ENCODE assay signal across 8 mouse cellular contexts in the genomic region with DNA sequence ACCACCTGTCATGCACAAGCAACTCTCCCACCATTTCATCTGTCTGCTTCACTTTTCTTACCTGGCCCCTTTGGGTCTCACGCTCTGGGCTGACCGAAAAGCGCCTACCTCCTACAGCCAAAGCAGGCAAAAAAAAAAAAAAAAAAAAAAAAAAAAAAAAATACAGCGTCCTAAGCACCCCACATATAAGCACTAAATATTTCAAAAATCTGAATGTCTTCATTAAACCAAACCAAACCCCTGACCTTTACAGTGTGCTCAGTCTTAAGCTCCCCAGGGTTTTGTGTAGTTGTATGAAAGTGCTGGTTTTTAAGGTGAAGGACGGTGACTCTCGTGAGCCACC. TPM values are rescaled to one million over a fixed set of nuclear protein-coding genes. Genes with fewer than 3 reads are reported as not detected.
DNase-seq lines count a peak whose midpoint lies in the region; ATAC-seq and TF ChIP-seq lines count a peak whose summit lies in the region.

No protein-coding gene starts in this region.

- H3K4me3 ChIP-seq in heart, embryonic 15.5 days = peak overlapping the region; percentile 72
- H3K4me3 ChIP-seq in bone marrow, adult 2 months (replicated peaks; ENCODE audit: control insufficient read depth, low read depth, low read length) = peak overlapping the region; percentile 87
- H3K4me3 ChIP-seq in hindbrain, embryonic 11.5 days (ENCODE audit: low read depth, low read length) = peak overlapping the region; percentile 95
- H3K4me3 ChIP-seq in midbrain, embryonic 13.5 days (replicated peaks) = peak overlapping the region; percentile 95

- DNase-seq in heart, postnatal 36 days = no peak
- DNase-seq in hindbrain, embryonic 11.5 days (ENCODE audit: low spot score) = no peak
- no peak for DNase-seq in gastrocnemius, postnatal 14 days
- no peak for DNase-seq in adrenal gland, postnatal 4 days (ENCODE audit: low spot score in 2 of 2)
- no peak for DNase-seq in thymus, postnatal 25 days

- H3K36me3 ChIP-seq in heart, embryonic 15.5 days = no peaks in the 10 kb centered on the region
- H3K36me3 ChIP-seq in hindbrain, embryonic 11.5 days (ENCODE audit: control insufficient read depth, insufficient read depth, low read length) = no peaks in the 10 kb centered on the region
- H3K36me3 ChIP-seq in midbrain, embryonic 13.5 days = no peaks in the 10 kb centered on the region

- no peak for ATAC-seq in heart, embryonic 15.5 days (replicated peaks; ENCODE audit: insufficient number of reproducible peaks, insufficient read depth, low FRiP score, low read depth)
- ATAC-seq in hindbrain, embryonic 11.5 days (ENCODE audit: low FRiP score) = peak; percentile 0; the same call in 1 of the 2 replicates
- no peak; the same call in 1 of the 2 replicates for ATAC-seq in midbrain, embryonic 13.5 days

- no peaks in the 10 kb centered on the region for H3K9me3 ChIP-seq in heart, embryonic 15.5 days (replicated peaks)
- H3K9me3 ChIP-seq in hindbrain, embryonic 11.5 days (ENCODE audit: control insufficient read depth, low read length) = no peaks in the 10 kb centered on the region
- no peaks in the 10 kb centered on the region for H3K9me3 ChIP-seq in midbrain, embryonic 13.5 days

- 0% methylated on average over 6 of the region's 6 CpGs for WGBS in heart, embryonic 15.5 days
- WGBS in bone marrow, adult 2 months = 8% methylated on average over 6 of the region's 6 CpGs
- WGBS in hindbrain, embryonic 11.5 days = 4% methylated on average over 6 of the region's 6 CpGs
- 9% methylated on average over 6 of the region's 6 CpGs for WGBS in midbrain, embryonic 13.5 days

- H3K27ac ChIP-seq in heart, embryonic 15.5 days = peak overlapping the region; percentile 100
- H3K27ac ChIP-seq in bone marrow, adult 2 months (ENCODE audit: control insufficient read depth, insufficient read depth, low read depth, low read length, poor library complexity) = peak overlapping the region; percentile 97
- H3K27ac ChIP-seq in hindbrain, embryonic 11.5 days (ENCODE audit: low read depth, low read length) = peak overlapping the region; percentile 95
- H3K27ac ChIP-seq in midbrain, embryonic 13.5 days = peak overlapping the region; percentile 96

- peak overlapping the region; percentile 92 for H3K4me2 ChIP-seq in heart, embryonic 15.5 days
- H3K4me2 ChIP-seq in hindbrain, embryonic 11.5 days (replicated peaks; ENCODE audit: low read depth, low read length) = peak overlapping the region; percentile 87
- H3K4me2 ChIP-seq in midbrain, embryonic 13.5 days (replicated peaks) = peak overlapping the region; percentile 66

- peaks cover 9% of the 10 kb centered on the region for H3K4me1 ChIP-seq in heart, embryonic 15.5 days (replicated peaks)
- peaks cover 2% of the 10 kb centered on the region; the same call in 1 of the 2 replicates for H3K4me1 ChIP-seq in bone marrow, adult 2 months (ENCODE audit: control insufficient read depth, insufficient read depth, low read length)
- H3K4me1 ChIP-seq in hindbrain, embryonic 11.5 days (replicated peaks; ENCODE audit: control insufficient read depth, insufficient read depth, low read length) = no peaks in the 10 kb centered on the region
- peaks cover 15% of the 10 kb centered on the region for H3K4me1 ChIP-seq in midbrain, embryonic 13.5 days (replicated peaks)

- intact Hi-C loops in heart, postnatal 36 days (cut with DNase I) = loop anchor here (2.0 to 5.0 kb wide), 4 partner anchors 63 to 131 kb away; partner anchors contain the start of genes Epm2a and Shprh
- intact Hi-C loops in gastrocnemius, postnatal 14 days (cut with DNase I; ENCODE audit: low total_unique reads) = loop anchor here (5.0 kb wide), 1 partner anchor 62 kb away; the partner anchor contains the start of gene Epm2a

- no peak for TF ChIP-seq POLR2A in bone marrow, adult 2 months (IDR thresholded peaks at IDR 0.05; ENCODE audit: borderline replicate concordance, control insufficient read depth, low read depth, low read length)

- H3K9ac ChIP-seq in heart, embryonic 15.5 days = peak overlapping the region; percentile 96
- peak overlapping the region; percentile 93 for H3K9ac ChIP-seq in hindbrain, embryonic 11.5 days (ENCODE audit: low read depth, low read length)
- H3K9ac ChIP-seq in midbrain, embryonic 13.5 days (replicated peaks) = peak overlapping the region; percentile 90

- no peak for TF ChIP-seq CTCF in bone marrow, adult 2 months (IDR thresholded peaks at IDR 0.05; ENCODE audit: control insufficient read depth, insufficient read depth, low read length)

- no peaks in the 10 kb centered on the region for H3K27me3 ChIP-seq in heart, embryonic 15.5 days
- no peaks in the 10 kb centered on the region for H3K27me3 ChIP-seq in hindbrain, embryonic 11.5 days (ENCODE audit: control insufficient read depth, insufficient read depth, low read length)
- no peaks in the 10 kb centered on the region for H3K27me3 ChIP-seq in midbrain, embryonic 13.5 days

RNA-seq across cellular contexts. Expression of gene Fbxo30, which starts 0.9 kb away (rescaled TPM):
- 31.1 and 32.1 TPM in 2 replicates for polyA plus RNA-seq in heart, embryonic 15.5 days (2015; fragmentation: Nextera tagmentation; extraction: Ambion mirVana)
- 10 to 100 TPM; 26.1 to 33.5 TPM for total RNA-seq in heart, postnatal 36 days (2021)
- polyA plus RNA-seq in bone marrow, adult 2 months (2011; ENCODE audit: insufficient read depth, insufficient read length, low replicate concordance, missing spikeins) = 22.0 and 22.6 TPM in 2 replicates
- polyA plus RNA-seq in hindbrain, embryonic 11.5 days (2014; fragmentation: Nextera tagmentation; extraction: Ambion mirVana) = 38.0 and 39.2 TPM in 2 replicates
- 31.8 and 34.9 TPM in 2 replicates for polyA plus RNA-seq in midbrain, embryonic 13.5 days (2015; fragmentation: Nextera tagmentation; extraction: Ambion mirVana)
- total RNA-seq in gastrocnemius, postnatal 14 days (2021) = 10 to 100 TPM; 10.8 to 12.7 TPM
- total RNA-seq in adrenal gland, postnatal 4 days (2021) = 10 to 100 TPM; 27.8 to 31.9 TPM
